Mouse (Mus musculus): Measurements from ENCODE around the gene Gorasp1. TPM values are rescaled to one million over a fixed set of nuclear protein-coding genes. Genes with fewer than 3 reads are reported as not detected.

Gene Gorasp1
- total RNA-seq, 1 experiment: 16.8 TPM

DNA sequence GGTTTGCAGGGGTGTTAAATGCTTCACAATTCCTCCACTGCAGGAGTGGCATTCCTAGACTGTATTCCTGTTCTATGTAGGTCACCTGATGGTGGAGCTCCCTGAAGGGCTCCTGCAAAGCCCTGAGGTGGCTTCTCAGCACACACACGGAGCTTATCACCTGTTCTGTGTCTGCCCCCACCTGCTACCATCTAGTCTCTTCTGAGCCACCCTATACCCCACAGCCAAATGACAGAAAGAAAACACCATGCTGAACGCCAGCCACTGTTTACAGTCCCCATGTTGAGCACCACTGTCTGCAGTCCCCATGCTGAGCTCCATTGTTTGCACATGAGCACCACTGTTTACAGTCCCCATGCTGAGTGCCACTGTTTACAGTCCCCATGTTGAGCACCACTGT lies 42.4 kb upstream of the Gorasp1 start:
- Histone ChIP-seq H3K4me3 (ENCODE audit: insufficient read depth in 1 of 2, low read depth in 1 of 2, low read length in 2 of 2, poor library complexity in 1 of 2, severe bottlenecking in 1 of 2) (no peak overlapping the region), H3K27ac (ENCODE audit: insufficient read depth, low read depth, low read length, poor library complexity, severe bottlenecking) (no peak overlapping the region), H3K9me3 (ENCODE audit: control insufficient read depth, insufficient read depth, low read depth, low read length) (no peaks in the 10 kb centered on the region), H3K4me1 (ENCODE audit: control insufficient read depth in 2 of 2, insufficient read depth in 2 of 2, low read length in 2 of 2, poor library complexity in 1 of 2) (peaks cover 8 to 50% of the 10 kb centered on the region in 2 experiments), H3K9ac (ENCODE audit: insufficient read depth, low read depth, low read length, poor library complexity, severe bottlenecking) (no peak overlapping the region), H3K36me3 (ENCODE audit: control insufficient read depth, insufficient read depth, low read length, poor library complexity, severe bottlenecking) (peaks cover 13% of the 10 kb centered on the region)
- in situ Hi-C loops (cut with MboI; ENCODE audit: low sequenced_read_pairs in 2 of 2, unreplicated experiment in 2 of 2): no loop called here
- DNase-seq (ENCODE audit: low read depth, low spot score): no peak
- TF ChIP-seq MAFK (IDR thresholded peaks at IDR 0.05; ENCODE audit: insufficient read depth, low read depth, low read length): no peak
- no peak for TF ChIP-seq ZC3H11A (IDR thresholded peaks at IDR 0.05; ENCODE audit: borderline replicate concordance, low read depth, low read length)
- TF ChIP-seq CHD2 (IDR thresholded peaks at IDR 0.05; ENCODE audit: low read depth, low read length): no peak
- no peak for TF ChIP-seq HCFC1 (IDR thresholded peaks at IDR 0.05; ENCODE audit: borderline replicate concordance, insufficient read depth, low read length)
- no peak for TF ChIP-seq ZNF384 (IDR thresholded peaks at IDR 0.05; ENCODE audit: low read depth, low read length)

GRCm38 (mm10) chr9:119978811-119979441 lies 41.6 kb upstream of the Gorasp1 start:
- Histone ChIP-seq H3K27ac (ENCODE audit: insufficient read depth, low read depth, low read length, poor library complexity, severe bottlenecking) (peak overlapping the region; percentile 24; the same call in 1 of the 2 replicates), H3K9me3 (ENCODE audit: control insufficient read depth, insufficient read depth, low read depth, low read length) (no peaks in the 10 kb centered on the region), H3K36me3 (ENCODE audit: control insufficient read depth, insufficient read depth, low read length, poor library complexity, severe bottlenecking) (peaks cover 15% of the 10 kb centered on the region), H3K4me1 (ENCODE audit: control insufficient read depth in 2 of 2, insufficient read depth in 2 of 2, low read length in 2 of 2, poor library complexity in 1 of 2) (peaks cover 8 to 50% of the 10 kb centered on the region in 2 experiments), H3K9ac (ENCODE audit: insufficient read depth, low read depth, low read length, poor library complexity, severe bottlenecking) (no peak overlapping the region), H3K4me3 (ENCODE audit: insufficient read depth in 1 of 2, low read depth in 1 of 2, low read length in 2 of 2, poor library complexity in 1 of 2, severe bottlenecking in 1 of 2) (no peak overlapping the region)
- in situ Hi-C loops (cut with MboI; ENCODE audit: low sequenced_read_pairs in 2 of 2, unreplicated experiment in 2 of 2): no loop called here
- TF ChIP-seq HCFC1 (IDR thresholded peaks at IDR 0.05; ENCODE audit: borderline replicate concordance, insufficient read depth, low read length) (no peak), CHD2 (IDR thresholded peaks at IDR 0.05; ENCODE audit: low read depth, low read length) (no peak)
- no peak for DNase-seq (ENCODE audit: low read depth, low spot score)

DNA sequence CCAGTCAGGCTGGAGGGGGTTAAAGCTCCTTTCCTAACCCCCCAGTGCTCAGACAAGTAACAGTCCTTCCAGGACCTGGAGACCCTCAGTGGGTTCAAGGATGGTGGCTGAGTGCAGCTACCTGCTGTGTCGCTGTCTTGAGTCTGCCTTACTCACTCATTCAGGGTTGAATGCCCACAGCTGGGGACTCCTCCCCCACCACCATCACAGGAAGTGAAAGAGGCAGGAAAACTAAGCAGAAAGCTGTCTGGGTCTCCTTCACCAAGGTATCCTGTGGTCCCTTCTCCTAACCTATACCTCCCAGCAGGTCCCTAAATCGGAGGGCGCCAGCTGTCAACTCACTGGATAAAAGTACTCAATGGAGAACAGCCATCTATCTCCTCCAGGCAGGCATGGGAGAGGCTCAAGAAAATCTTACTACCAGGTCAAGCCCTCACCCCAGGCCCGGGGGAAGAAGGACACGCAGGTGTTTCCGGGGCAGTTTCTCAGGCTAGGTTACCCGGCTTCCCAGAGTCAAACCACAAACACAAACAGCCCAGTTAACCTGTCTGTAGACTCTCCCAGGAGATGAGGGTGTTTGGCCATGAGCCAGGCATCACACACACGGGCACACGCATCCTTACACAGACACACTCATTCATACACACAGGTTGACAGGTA lies 40.9 kb upstream of the Gorasp1 start:
- TF ChIP-seq CHD2 (IDR thresholded peaks at IDR 0.05; ENCODE audit: low read depth, low read length): no peak
- no peak for TF ChIP-seq ZC3H11A (IDR thresholded peaks at IDR 0.05; ENCODE audit: borderline replicate concordance, low read depth, low read length)
- no peak for TF ChIP-seq HCFC1 (IDR thresholded peaks at IDR 0.05; ENCODE audit: borderline replicate concordance, insufficient read depth, low read length)
- no peak for TF ChIP-seq ZNF384 (IDR thresholded peaks at IDR 0.05; ENCODE audit: low read depth, low read length)
- no peak for TF ChIP-seq MAFK (IDR thresholded peaks at IDR 0.05; ENCODE audit: insufficient read depth, low read depth, low read length)
- no peak for DNase-seq (ENCODE audit: low read depth, low spot score)
- Histone ChIP-seq H3K27ac (ENCODE audit: insufficient read depth, low read depth, low read length, poor library complexity, severe bottlenecking) (peak overlapping the region; percentile 78; the same call in 1 of the 2 replicates), H3K9me3 (ENCODE audit: control insufficient read depth, insufficient read depth, low read depth, low read length) (no peaks in the 10 kb centered on the region), H3K36me3 (ENCODE audit: control insufficient read depth, insufficient read depth, low read length, poor library complexity, severe bottlenecking) (peaks cover 20% of the 10 kb centered on the region), H3K4me1 (ENCODE audit: control insufficient read depth in 2 of 2, insufficient read depth in 2 of 2, low read length in 2 of 2, poor library complexity in 1 of 2) (peaks cover 8 to 50% of the 10 kb centered on the region in 2 experiments), H3K4me3 (ENCODE audit: insufficient read depth in 1 of 2, low read depth in 1 of 2, low read length in 2 of 2, poor library complexity in 1 of 2, severe bottlenecking in 1 of 2) (no peak overlapping the region), H3K9ac (ENCODE audit: insufficient read depth, low read depth, low read length, poor library complexity, severe bottlenecking) (peak overlapping the region; percentile 28; the same call in 1 of the 2 replicates)
- in situ Hi-C loops (cut with MboI; ENCODE audit: low sequenced_read_pairs in 2 of 2, unreplicated experiment in 2 of 2): no loop called here

DNA sequence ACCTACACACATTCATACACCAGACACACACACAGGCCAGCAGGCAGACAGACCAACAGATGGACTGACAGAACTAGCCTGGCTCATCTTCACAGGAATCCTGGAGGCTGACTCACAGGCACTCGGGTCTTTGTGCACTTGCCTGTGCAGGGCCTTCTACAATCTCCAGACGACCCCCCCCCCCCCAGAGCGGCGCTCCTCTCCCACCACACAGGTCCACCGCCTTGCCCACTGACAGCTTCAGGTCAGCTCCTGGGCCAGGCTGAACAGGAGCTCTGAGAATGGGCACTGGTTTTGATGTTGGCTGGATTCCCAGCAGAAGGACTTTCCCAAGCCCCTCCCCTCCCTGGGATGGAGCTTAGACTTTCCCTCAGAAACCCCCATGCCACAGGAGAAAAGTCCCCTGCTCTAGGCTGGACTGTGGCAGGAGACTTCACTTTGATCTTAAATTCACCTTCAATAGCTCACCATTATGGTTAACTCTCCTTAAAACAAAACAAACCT lies 40.2 kb upstream of the Gorasp1 start:
- H3K9ac ChIP-seq (ENCODE audit: insufficient read depth, low read depth, low read length, poor library complexity, severe bottlenecking): peak overlapping the region; percentile 26; the same call in 1 of the 2 replicates
- peak overlapping the region; percentile 78; the same call in 1 of the 2 replicates for H3K27ac ChIP-seq (ENCODE audit: insufficient read depth, low read depth, low read length, poor library complexity, severe bottlenecking)
- no peak for TF ChIP-seq ZNF384 (IDR thresholded peaks at IDR 0.05; ENCODE audit: low read depth, low read length)
- TF ChIP-seq CHD2 (IDR thresholded peaks at IDR 0.05; ENCODE audit: low read depth, low read length): no peak
- no peak for TF ChIP-seq MAFK (IDR thresholded peaks at IDR 0.05; ENCODE audit: insufficient read depth, low read depth, low read length)
- no peak for TF ChIP-seq ZC3H11A (IDR thresholded peaks at IDR 0.05; ENCODE audit: borderline replicate concordance, low read depth, low read length)
- TF ChIP-seq HCFC1 (IDR thresholded peaks at IDR 0.05; ENCODE audit: borderline replicate concordance, insufficient read depth, low read length): no peak
- no peaks in the 10 kb centered on the region for H3K9me3 ChIP-seq (ENCODE audit: control insufficient read depth, insufficient read depth, low read depth, low read length)
- H3K4me1 ChIP-seq (ENCODE audit: control insufficient read depth in 2 of 2, insufficient read depth in 2 of 2, low read length in 2 of 2, poor library complexity in 1 of 2): peaks cover 8 to 48% of the 10 kb centered on the region in 2 experiments
- DNase-seq (ENCODE audit: low read depth, low spot score): no peak
- in situ Hi-C loops (cut with MboI; ENCODE audit: low sequenced_read_pairs in 2 of 2, unreplicated experiment in 2 of 2): no loop called here
- peaks cover 27% of the 10 kb centered on the region for H3K36me3 ChIP-seq (ENCODE audit: control insufficient read depth, insufficient read depth, low read length, poor library complexity, severe bottlenecking)
- no peak overlapping the region; a peak in 1 of 4 replicates for H3K4me3 ChIP-seq (ENCODE audit: insufficient read depth in 1 of 2, low read depth in 1 of 2, low read length in 2 of 2, poor library complexity in 1 of 2, severe bottlenecking in 1 of 2)
